Mouse (Mus musculus): ENCODE measurements around the gene Ubr4.
"Not testable (repeated sequence)": the region's sequence is repeated elsewhere in the genome, so short reads cannot be mapped to it uniquely, and the experiment has no call there.

Ubr4 gene

GRCm38 (mm10) chr4:139357211-139357610, 4.8 kb downstream of the Ubr4 start:
- in situ Hi-C loops (cut with MboI): no loop called here

- in situ Hi-C loops (cut with MboI): no loop called here
Observed at GRCm38 (mm10) chr4:139360761-139361548, 8.5 kb downstream of the Ubr4 start.

GRCm38 (mm10) chr4:139367336-139367735, 14.9 kb downstream of the Ubr4 start:
- in situ Hi-C loops (cut with MboI): no loop called here

- in situ Hi-C loops (cut with MboI): no loop called here
Observed at GRCm38 (mm10) chr4:139368038-139368437, 15.6 kb downstream of the Ubr4 start.

- in situ Hi-C loops (cut with MboI): no loop called here
Observed at GRCm38 (mm10) chr4:139373130-139373529, 20.7 kb downstream of the Ubr4 start.

- in situ Hi-C loops (cut with MboI): no loop called here
Observed at GRCm38 (mm10) chr4:139373531-139373930, 21.1 kb downstream of the Ubr4 start.

GRCm38 (mm10) chr4:139379719-139380118, 27.3 kb downstream of the Ubr4 start:
- in situ Hi-C loops (cut with MboI): no loop called here

GRCm38 (mm10) chr4:139380207-139380748, 27.9 kb downstream of the Ubr4 start:
- in situ Hi-C loops (cut with MboI): no loop called here

GRCm38 (mm10) chr4:139380775-139381451, 28.5 kb downstream of the Ubr4 start:
- in situ Hi-C loops (cut with MboI): no loop called here

- in situ Hi-C loops (cut with MboI): no loop called here
Observed at GRCm38 (mm10) chr4:139381452-139381845, 29.0 kb downstream of the Ubr4 start.

- in situ Hi-C loops (cut with MboI): no loop called here
Observed at GRCm38 (mm10) chr4:139382231-139382630, 29.8 kb downstream of the Ubr4 start.

GRCm38 (mm10) chr4:139385841-139386240, 33.4 kb downstream of the Ubr4 start:
- in situ Hi-C loops (cut with MboI): not testable (repeated sequence)

GRCm38 (mm10) chr4:139386869-139387319, 34.5 kb downstream of the Ubr4 start:
- in situ Hi-C loops (cut with MboI): no loop called here

- in situ Hi-C loops (cut with MboI): no loop called here
Observed at GRCm38 (mm10) chr4:139389557-139389956, 37.1 kb downstream of the Ubr4 start.

GRCm38 (mm10) chr4:139395431-139395830, 43.0 kb downstream of the Ubr4 start:
- in situ Hi-C loops (cut with MboI): no loop called here

GRCm38 (mm10) chr4:139400487-139400886, 48.1 kb downstream of the Ubr4 start:
- in situ Hi-C loops (cut with MboI): no loop called here

GRCm38 (mm10) chr4:139403214-139403613, 50.8 kb downstream of the Ubr4 start:
- in situ Hi-C loops (cut with MboI): no loop called here

- in situ Hi-C loops (cut with MboI): no loop called here
Observed at GRCm38 (mm10) chr4:139411351-139411750, 58.9 kb downstream of the Ubr4 start.

- in situ Hi-C loops (cut with MboI): no loop called here
Observed at GRCm38 (mm10) chr4:139417868-139418267, 65.5 kb downstream of the Ubr4 start.

- in situ Hi-C loops (cut with MboI): no loop called here
Observed at GRCm38 (mm10) chr4:139421621-139422020, 69.2 kb downstream of the Ubr4 start.

- in situ Hi-C loops (cut with MboI): no loop called here
Observed at GRCm38 (mm10) chr4:139422409-139422808, 70.0 kb downstream of the Ubr4 start.

GRCm38 (mm10) chr4:139423270-139423669, 70.9 kb downstream of the Ubr4 start:
- in situ Hi-C loops (cut with MboI): no loop called here

- in situ Hi-C loops (cut with MboI): no loop called here
Observed at GRCm38 (mm10) chr4:139430176-139430575, 77.8 kb downstream of the Ubr4 start.

Data from mature B cell (primary cell).